Mouse (Mus musculus): Measurements from ENCODE around the gene Chtop.

DNA sequence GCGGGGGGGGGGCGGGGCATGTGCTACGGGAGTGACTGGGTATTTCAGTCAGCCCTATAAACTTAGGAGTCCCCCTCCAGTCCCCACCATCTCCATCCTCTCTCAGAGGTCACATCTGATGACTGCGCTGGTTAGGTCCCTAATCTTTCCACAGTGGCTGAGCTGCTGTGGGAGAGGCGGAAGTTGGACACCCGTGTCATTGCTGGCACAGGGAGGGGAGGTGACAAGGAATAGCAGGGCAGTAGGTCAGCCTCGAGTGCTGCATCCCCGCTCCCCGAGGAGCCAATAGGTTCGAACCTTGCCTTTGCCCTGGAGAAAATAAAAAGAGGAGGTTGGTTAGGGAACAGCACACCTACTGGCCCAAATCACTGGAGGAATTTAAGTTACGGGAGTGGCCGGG is 58.4 kb downstream of the Chtop start:
- no peak for TF ChIP-seq CTCF (IDR thresholded peaks at IDR 0.05; ENCODE audit: borderline replicate concordance, insufficient read depth, low read depth, low read length)
- no peak for TF ChIP-seq POLR2A (IDR thresholded peaks at IDR 0.05; ENCODE audit: borderline replicate concordance, insufficient read depth, low read length)

All from cerebellum, adult 2 months (tissue).